Mouse (Mus musculus) spleen, adult 2 months (tissue): ENCODE data around the gene Ubl5. TPM values are rescaled to one million over a fixed set of nuclear protein-coding genes. Genes with fewer than 3 reads are reported as not detected.

Experiments used
- DNase-seq, 2 experiments: peaks; one replicate each; pipeline versions ENCODE4 v3.0.0 to v3.0.0-alpha.2; 2012 to 2021; ENCODE audit warnings: low spot score in 2 of 2, low read depth in 1 of 2
- H3K27ac ChIP-seq: fragments of 200-500 bp; 2 replicates; pipeline ENCODE4 v1.5.1; 2012; ENCODE audit warnings: low read length, inconsistent platforms; ENCODE audit not compliant: insufficient read depth
- H3K27me3 ChIP-seq: fragments of 200-500 bp; 2 replicates; pipeline ENCODE4 v1.6.1; 2012; ENCODE audit warnings: mild to moderate bottlenecking, moderate library complexity, low read length, inconsistent platforms; ENCODE audit not compliant: control insufficient read depth, insufficient read depth
- H3K36me3 ChIP-seq: fragments of 200-500 bp; 2 replicates; pipeline ENCODE4 v1.6.1; 2012; ENCODE audit warnings: mild to moderate bottlenecking, low read length, inconsistent platforms; ENCODE audit not compliant: control insufficient read depth, insufficient read depth
- H3K4me1 ChIP-seq: fragments of 200-500 bp; 2 replicates; pipeline ENCODE4 v1.6.1; 2011; ENCODE audit warnings: inconsistent platforms; ENCODE audit not compliant: control insufficient read depth, insufficient read depth, insufficient read length
- H3K4me3 ChIP-seq: fragments of 200-500 bp; 2 replicates; pipeline ENCODE4 v1.5.1; 2011; ENCODE audit warnings: mild to moderate bottlenecking, inconsistent platforms; ENCODE audit not compliant: insufficient read depth, insufficient read length; ENCODE audit errors: extremely low read depth
- CTCF ChIP-seq: fragments of 200-500 bp; IDR thresholded peaks from 2 replicates; pipeline ENCODE4 v1.5.1; 2011; ENCODE audit warnings: mild to moderate bottlenecking, inconsistent platforms; ENCODE audit not compliant: insufficient read depth, insufficient read length, insufficient replicate concordance; ENCODE audit errors: extremely low read depth
- POLR2A ChIP-seq: fragments of 200-500 bp; IDR thresholded peaks from 2 replicates; pipeline ENCODE4 v1.6.1; 2011; ENCODE audit warnings: low read depth, low read length, inconsistent platforms
- WGBS: fragments of 180-500 bp; shearing (Covaris S2); methylation state at CpG from one replicate; pipeline ENCODE4 v1.1.7; 2018; 5-methylcytosine and 5-hydroxymethylcytosine counted together
- polyA plus RNA-seq: library from polyadenylated mRNA; depleted of rRNA; stranded (reverse); fragments of >200 nt; gene quantifications from 2 replicates; pipeline ENCODE4 v1.2.3, GENCODE M21; 2012

Gene Ubl5
- polyA plus RNA-seq, 1 experiment, result 178 TPM

- no peaks in the 10 kb centered on the region for H3K27me3 ChIP-seq
- no peak overlapping the region for H3K4me3 ChIP-seq
- 68% methylated on average over 8 of the region's 8 CpGs for WGBS
- peaks cover 21% of the 10 kb centered on the region for H3K36me3 ChIP-seq
- no peaks in the 10 kb centered on the region for H3K4me1 ChIP-seq
- no peak for TF ChIP-seq POLR2A
- no peak for DNase-seq
- no peak overlapping the region for H3K27ac ChIP-seq
These were observed 23.2 kb downstream of the Ubl5 start for GRCm38 (mm10) chr9:20665925-20666324.

GRCm38 (mm10) chr9:20666510-20667034, 23.9 kb downstream of the Ubl5 start:
- H3K36me3 ChIP-seq, result peaks cover 19% of the 10 kb centered on the region
- WGBS, result 18% methylated on average over 7 of the region's 7 CpGs
- H3K27ac ChIP-seq, result no peak overlapping the region
- no peaks in the 10 kb centered on the region for H3K4me1 ChIP-seq
- H3K4me3 ChIP-seq, result no peak overlapping the region
- DNase-seq, result no peak
- no peak for TF ChIP-seq POLR2A
- TF ChIP-seq CTCF, result no peak
- H3K27me3 ChIP-seq, result no peaks in the 10 kb centered on the region

GRCm38 (mm10) chr9:20668065-20668464, 25.4 kb downstream of the Ubl5 start:
- Histone ChIP-seq H3K36me3 (peaks cover 7% of the 10 kb centered on the region), H3K4me1 (no peaks in the 10 kb centered on the region), H3K4me3 (no peak overlapping the region), H3K27ac (no peak overlapping the region), H3K27me3 (0 out of 2 replicates have a peak, but pooled peaks cover 3% of the 10 kb centered on the region)
- TF ChIP-seq CTCF (no peak), POLR2A (no peak)
- WGBS, result 92% methylated on average over 22 of the region's 22 CpGs
- DNase-seq, result no peak

GRCm38 (mm10) chr9:20672047-20672446, 29.4 kb downstream of the Ubl5 start:
- Histone ChIP-seq H3K27ac (no peak overlapping the region), H3K4me3 (no peak overlapping the region), H3K4me1 (no peaks in the 10 kb centered on the region), H3K27me3 (0 out of 2 replicates have a peak, but pooled peaks cover 3% of the 10 kb centered on the region), H3K36me3 (no peaks in the 10 kb centered on the region)
- whole genome bisulfite sequencing, result 48% methylated on average over 16 of the region's 16 CpGs
- TF ChIP-seq CTCF, result no peak
- TF ChIP-seq POLR2A, result no peak
- DNase-seq, result no peak

- no peaks in the 10 kb centered on the region for H3K27me3 ChIP-seq
- DNase-seq, result no peak
- TF ChIP-seq POLR2A (no peak), CTCF (no peak)
- no peak overlapping the region for H3K27ac ChIP-seq
- H3K36me3 ChIP-seq, result no peaks in the 10 kb centered on the region
- no peak overlapping the region for H3K4me3 ChIP-seq
- no peaks in the 10 kb centered on the region for H3K4me1 ChIP-seq
- WGBS, result 92% methylated on average over 12 of the region's 12 CpGs
These were observed 35.2 kb downstream of the Ubl5 start for GRCm38 (mm10) chr9:20677892-20678291.

- no peaks in the 10 kb centered on the region for H3K36me3 ChIP-seq
- H3K27me3 ChIP-seq, result no peaks in the 10 kb centered on the region
- 81% methylated on average over 9 of the region's 9 CpGs for WGBS
- no peak overlapping the region for H3K27ac ChIP-seq
- DNase-seq, result no peak
- TF ChIP-seq POLR2A (no peak), CTCF (no peak)
- H3K4me1 ChIP-seq, result no peaks in the 10 kb centered on the region
- H3K4me3 ChIP-seq, result no peak overlapping the region
These were observed 37.8 kb downstream of the Ubl5 start for GRCm38 (mm10) chr9:20680378-20680958.
